In the genomic region with DNA sequence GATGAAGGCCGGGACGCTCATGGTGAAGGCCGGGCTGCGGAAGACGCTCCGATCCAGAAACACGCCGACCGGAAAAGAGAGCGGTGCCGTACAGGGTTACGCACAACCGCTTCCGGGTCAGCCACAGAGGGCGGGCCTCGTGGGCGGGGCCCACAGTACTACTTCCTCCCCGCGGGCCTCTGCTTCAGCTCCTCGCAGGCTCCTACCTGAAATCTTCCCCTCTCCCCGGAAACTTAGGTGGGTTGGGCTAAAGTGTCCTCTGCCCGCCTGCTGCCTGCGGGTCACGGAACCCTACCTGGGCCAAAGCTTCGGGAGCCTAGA, we compare ENCODE assay signal across 7 mouse cellular contexts. TPM values are rescaled to one million over a fixed set of nuclear protein-coding genes. Genes with fewer than 3 reads are reported as not detected.
DNase-seq lines count a peak whose midpoint lies in the region; ATAC-seq lines count a peak whose summit lies in the region.

A gene (minus strand): TSS at position 114 of the 321 bp plus-strand sequence.

- peak within 1 kb of the TSS; percentile 84 for H3K4me3 ChIP-seq in embryonic facial prominence, embryonic 11.5 days (ENCODE audit: low read depth, low read length)
- peak within 1 kb of the TSS; percentile 100 for H3K4me3 ChIP-seq in limb, embryonic 10.5 days
- H3K4me3 ChIP-seq in midbrain, embryonic 13.5 days (replicated peaks): peak within 1 kb of the TSS; percentile 91

- H3K4me1 ChIP-seq in embryonic facial prominence, embryonic 11.5 days (ENCODE audit: control insufficient read depth, insufficient read depth, low read length): no peaks in the 10 kb centered on the region
- H3K4me1 ChIP-seq in limb, embryonic 10.5 days: peaks cover 21% of the 10 kb centered on the region
- peaks cover 20% of the 10 kb centered on the region for H3K4me1 ChIP-seq in midbrain, embryonic 13.5 days (replicated peaks)

- peak; percentile 97 for DNase-seq in adrenal gland, postnatal 14 days
- DNase-seq in embryonic facial prominence, embryonic 11.5 days (ENCODE audit: low spot score): peak; percentile 96
- peak; percentile 93 for DNase-seq in kidney, adult 11 months
- peak; percentile 95 for DNase-seq in limb, embryonic 10.5 days (ENCODE audit: low spot score)
- peak; percentile 90 for DNase-seq in spleen, adult 12 weeks (ENCODE audit: low spot score)

- H3K9ac ChIP-seq in embryonic facial prominence, embryonic 11.5 days (replicated peaks; ENCODE audit: low read length): peak within 1 kb of the TSS; percentile 91
- peak within 1 kb of the TSS; percentile 85 for H3K9ac ChIP-seq in midbrain, embryonic 13.5 days (replicated peaks)

- under 1% methylated on average over 25 of the region's 25 CpGs for WGBS in embryonic facial prominence, embryonic 11.5 days
- WGBS in limb, embryonic 10.5 days: under 1% methylated on average over 25 of the region's 25 CpGs
- 0% methylated on average over 25 of the region's 25 CpGs for WGBS in midbrain, embryonic 13.5 days

- peak; percentile 99 for ATAC-seq in embryonic facial prominence, embryonic 11.5 days (replicated peaks; ENCODE audit: insufficient number of reproducible peaks, low FRiP score, low TSS enrichment, low read depth)
- peak; percentile 97 for ATAC-seq in granulocyte monocyte progenitor cell, adult 5-6 weeks (replicated peaks; ENCODE audit: poor library complexity, severe bottlenecking)
- ATAC-seq in midbrain, embryonic 13.5 days: peak; percentile 100

- no peak within 1 kb of the TSS; the same call in 1 of the 2 replicates for H3K27ac ChIP-seq in embryonic facial prominence, embryonic 11.5 days (replicated peaks; ENCODE audit: low read depth, low read length)
- H3K27ac ChIP-seq in limb, embryonic 10.5 days: peak within 1 kb of the TSS; percentile 94
- H3K27ac ChIP-seq in midbrain, embryonic 13.5 days: peak within 1 kb of the TSS; percentile 67

- H3K36me3 ChIP-seq in embryonic facial prominence, embryonic 11.5 days (replicated peaks; ENCODE audit: control insufficient read depth, insufficient read depth, low read depth, low read length): no peaks in the 10 kb centered on the region
- H3K36me3 ChIP-seq in limb, embryonic 10.5 days: peaks cover 22% of the 10 kb centered on the region
- peaks cover 20% of the 10 kb centered on the region for H3K36me3 ChIP-seq in midbrain, embryonic 13.5 days

- H3K27me3 ChIP-seq in embryonic facial prominence, embryonic 11.5 days (ENCODE audit: control insufficient read depth, insufficient read depth, low read length): no peaks in the 10 kb centered on the region
- H3K27me3 ChIP-seq in limb, embryonic 10.5 days (ENCODE audit: low read depth, poor library complexity, severe bottlenecking): no peaks in the 10 kb centered on the region
- no peaks in the 10 kb centered on the region for H3K27me3 ChIP-seq in midbrain, embryonic 13.5 days

- H3K4me2 ChIP-seq in embryonic facial prominence, embryonic 11.5 days (ENCODE audit: low read depth, low read length): peak within 1 kb of the TSS; percentile 67
- H3K4me2 ChIP-seq in midbrain, embryonic 13.5 days (replicated peaks): peak within 1 kb of the TSS; percentile 88

- H3K9me3 ChIP-seq in embryonic facial prominence, embryonic 11.5 days (replicated peaks; ENCODE audit: control insufficient read depth, low read length): no peaks in the 10 kb centered on the region
- no peaks in the 10 kb centered on the region for H3K9me3 ChIP-seq in limb, embryonic 10.5 days (replicated peaks)
- H3K9me3 ChIP-seq in midbrain, embryonic 13.5 days: no peaks in the 10 kb centered on the region

RNA-seq across cellular contexts. Expression of the gene that starts here (rescaled TPM):
- total RNA-seq in adrenal gland, postnatal 14 days (2021): 149 and 161 TPM in 2 replicates
- 342 and 351 TPM in 2 replicates for polyA plus RNA-seq in embryonic facial prominence, embryonic 11.5 days (2014; fragmentation: Nextera tagmentation; extraction: Ambion mirVana)
- total RNA-seq in granulocyte monocyte progenitor cell, adult 5-6 weeks (2014; fragmentation: Nextera tagmentation): 256 and 295 TPM in 2 replicates
- total RNA-seq in granulocyte monocyte progenitor cell, adult 5-6 weeks (2017): 256 and 317 TPM in 2 replicates
- polyA plus RNA-seq in limb, embryonic 10.5 days (2016; fragmentation: Nextera tagmentation; extraction: Ambion mirVana): 321 and 364 TPM in 2 replicates
- polyA plus RNA-seq in midbrain, embryonic 13.5 days (2015; fragmentation: Nextera tagmentation; extraction: Ambion mirVana): 203 and 208 TPM in 2 replicates
